Mouse (Mus musculus) left cerebral cortex, adult 11 months (tissue): ENCODE results near the gene AI661453.

Source experiments
- DNase-seq: peaks from one replicate; pipeline ENCODE4 v3.0.0; 2022; ENCODE audit warnings: low spot score

The AI661453 gene

DNA sequence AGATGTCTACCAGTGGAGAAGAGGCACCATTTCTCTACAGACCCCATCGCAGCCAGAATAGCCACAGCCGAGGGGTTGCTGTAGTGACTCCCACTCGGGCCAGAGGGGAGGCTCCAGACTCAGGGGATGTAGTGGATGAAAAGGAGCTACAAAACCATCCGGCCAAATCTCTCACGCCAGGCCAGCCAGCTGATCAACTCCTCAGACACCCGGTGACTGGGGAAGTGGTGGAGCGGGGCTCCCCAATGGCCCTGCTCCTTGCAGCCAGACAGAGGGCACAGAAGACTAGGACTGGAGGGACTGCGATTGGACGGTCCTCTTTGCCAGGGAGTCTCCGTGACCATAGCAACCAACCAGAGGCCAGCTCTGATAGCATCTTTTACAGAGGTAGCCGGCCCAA, 31.2 kb downstream of the AI661453 start:
- no peak for DNase-seq

GRCm38 (mm10) chr17:47468063-47468462, 31.6 kb downstream of the AI661453 start:
- DNase-seq: no peak

DNA sequence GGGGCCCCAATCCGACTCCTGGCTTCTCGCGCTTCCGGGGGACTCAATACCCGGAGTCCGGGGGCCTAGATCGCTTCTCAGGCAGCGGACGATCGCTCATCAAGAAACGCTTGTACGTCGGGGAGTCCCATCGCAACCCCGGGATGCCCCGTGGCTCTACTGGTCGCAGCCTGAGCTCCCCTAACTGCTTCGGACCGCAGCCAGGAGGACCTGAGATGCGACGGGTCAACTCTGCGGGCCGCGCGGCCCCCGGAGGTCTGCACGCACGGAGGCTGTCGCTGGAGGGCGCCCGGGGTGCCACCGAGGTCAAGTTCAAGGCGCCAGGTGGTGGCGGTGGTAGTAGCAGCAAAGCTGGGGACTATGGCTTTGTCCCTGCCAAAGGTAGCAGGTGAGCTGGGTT, 32.1 kb downstream of the AI661453 start:
- no peak for DNase-seq

DNA sequence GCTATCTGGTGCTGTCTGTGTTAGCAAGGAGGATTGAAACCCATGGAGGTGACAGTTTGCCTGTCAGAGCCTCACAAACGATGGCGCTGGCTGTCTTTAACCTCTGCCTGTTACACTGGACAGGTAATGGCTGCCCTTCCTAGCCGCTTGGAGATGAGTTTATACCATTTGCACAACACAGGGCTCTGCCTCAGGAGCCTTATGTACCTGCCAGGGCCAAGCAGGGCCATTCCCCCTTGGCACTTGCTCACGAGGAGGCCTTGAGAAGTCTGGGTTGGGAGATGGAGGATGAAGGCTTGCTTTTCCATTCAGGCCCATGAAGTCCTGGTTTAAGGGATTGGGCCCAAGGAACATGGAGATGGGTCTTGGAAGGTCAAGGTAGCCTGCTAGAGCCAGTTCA, 33.2 kb downstream of the AI661453 start:
- DNase-seq: no peak

DNA sequence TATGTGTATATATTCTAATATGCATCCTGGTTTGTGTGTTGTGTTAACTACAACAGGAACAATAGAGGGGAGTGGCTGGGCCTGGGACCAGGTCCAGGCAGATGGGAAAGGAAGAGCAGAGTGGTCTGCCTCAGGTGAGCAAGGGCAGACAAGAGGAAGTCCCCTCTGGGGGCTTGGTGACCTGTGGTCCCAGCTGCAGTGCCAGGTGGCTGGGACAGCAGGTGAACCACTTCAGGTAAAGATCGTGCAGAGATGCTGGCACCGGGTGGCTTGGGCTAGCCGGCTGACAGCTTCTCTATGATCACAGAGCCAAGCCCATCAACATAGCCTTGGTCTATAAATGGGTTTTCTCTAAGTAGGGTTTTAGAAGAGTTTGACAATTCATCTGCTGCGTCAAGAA, 33.7 kb downstream of the AI661453 start:
- no peak for DNase-seq

GRCm38 (mm10) chr17:47470686-47471085, 34.3 kb downstream of the AI661453 start:
- no peak for DNase-seq

DNA sequence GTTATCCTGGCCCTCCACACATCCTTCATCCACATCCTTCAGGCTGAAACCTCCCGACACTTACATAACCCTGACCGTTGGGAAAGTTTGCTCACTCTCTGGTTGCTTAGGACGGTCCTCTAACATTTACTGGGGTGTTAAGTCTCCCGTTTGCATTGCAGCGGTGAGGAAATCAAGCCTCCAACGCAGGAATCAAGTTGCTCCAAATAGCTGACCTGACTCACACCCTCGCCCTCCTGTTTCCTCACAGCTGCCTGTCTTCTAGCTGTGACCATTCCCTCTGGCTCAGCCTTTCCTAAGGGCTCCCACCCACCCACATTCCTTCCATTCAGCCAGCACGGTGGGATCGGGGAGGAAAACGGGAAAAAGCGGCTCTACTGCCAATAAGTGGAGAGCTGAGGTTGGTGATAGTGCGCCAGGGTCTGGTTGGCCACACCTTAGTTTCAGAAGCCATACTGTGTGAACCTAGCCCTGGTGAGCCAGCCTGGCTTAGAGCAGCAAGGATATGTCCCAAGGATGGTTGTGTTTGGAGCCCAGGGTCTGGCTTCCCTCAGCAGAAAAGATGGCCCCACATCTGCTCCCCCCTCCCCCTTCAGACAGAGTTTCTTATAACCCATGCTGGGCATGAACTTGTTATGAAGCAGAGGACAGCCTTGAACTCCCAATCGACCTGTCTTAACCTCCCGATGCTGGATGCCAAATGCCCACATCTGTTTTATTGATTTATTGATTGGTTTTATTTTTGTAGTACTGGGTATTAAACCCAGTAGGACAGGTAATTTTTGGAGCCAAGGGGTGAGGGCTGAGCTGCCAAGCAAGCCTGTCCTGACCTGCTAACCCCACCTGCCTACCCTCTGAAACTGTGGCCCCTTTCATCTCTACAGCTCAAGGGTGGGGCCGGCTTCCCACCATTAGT, 36.3 kb downstream of the AI661453 start:
- DNase-seq: no peak

- no peak for DNase-seq
These were observed 37.1 kb downstream of the AI661453 start for GRCm38 (mm10) chr17:47473434-47473974.

DNA sequence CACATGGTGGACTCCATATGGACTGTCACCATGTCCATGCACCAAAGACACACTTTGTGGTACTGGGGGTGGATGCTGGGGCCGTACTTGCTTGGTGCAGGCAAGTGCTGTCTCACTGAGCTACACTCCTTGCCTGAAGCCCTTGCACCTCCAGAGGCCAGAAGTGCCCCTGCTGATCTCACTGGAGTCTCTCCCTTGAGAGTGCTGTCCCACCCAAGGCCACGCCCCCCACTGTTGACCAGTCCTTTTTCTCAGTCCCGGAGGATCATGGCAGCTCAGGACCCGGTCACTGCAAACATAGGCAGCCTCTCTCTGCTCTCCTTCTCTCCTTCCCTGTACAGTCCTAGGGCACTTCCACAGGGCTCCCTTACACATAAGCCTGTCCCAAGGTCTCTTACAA, 37.8 kb downstream of the AI661453 start:
- DNase-seq: no peak

DNA sequence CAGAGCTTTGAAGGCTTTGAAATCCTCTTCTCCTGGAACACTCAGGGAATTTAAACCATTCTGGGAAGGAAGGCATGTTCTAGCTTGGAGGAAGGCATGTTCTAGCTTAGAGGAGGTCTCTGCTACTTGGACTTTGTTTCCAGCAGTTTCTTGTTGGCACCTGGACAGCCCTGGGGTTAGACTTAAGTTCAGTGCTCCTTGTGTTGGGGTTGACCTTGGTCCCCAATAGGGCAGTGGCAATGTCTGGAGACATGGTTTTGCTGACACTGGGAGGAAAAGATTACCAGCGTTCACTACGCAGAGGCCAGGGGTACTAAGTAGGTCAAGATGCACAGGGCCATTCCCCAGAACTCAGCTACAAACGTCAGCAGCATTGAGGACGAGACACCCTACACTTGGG, 38.8 kb downstream of the AI661453 start:
- DNase-seq: no peak

DNA sequence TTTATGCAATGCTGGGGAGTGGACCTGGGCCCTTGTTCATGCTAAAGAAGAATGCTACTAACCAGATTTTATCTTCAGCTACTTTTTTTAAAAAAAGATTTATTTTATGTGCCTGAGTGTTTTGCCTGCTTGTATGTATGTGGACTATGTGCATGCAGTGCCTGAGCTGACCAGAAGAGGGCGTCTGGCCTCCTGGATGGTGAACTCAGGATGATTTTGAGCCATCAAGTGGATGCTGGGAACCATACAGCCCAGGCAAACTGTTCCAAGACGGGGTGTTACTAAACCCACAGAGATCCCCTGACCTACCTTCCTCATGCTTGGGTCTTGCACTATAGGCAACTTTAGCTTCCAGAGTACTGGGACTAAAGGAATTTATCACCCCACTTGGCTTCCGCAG, 39.3 kb downstream of the AI661453 start:
- no peak for DNase-seq

GRCm38 (mm10) chr17:47479887-47480286, 43.5 kb downstream of the AI661453 start:
- no peak for DNase-seq

DNA sequence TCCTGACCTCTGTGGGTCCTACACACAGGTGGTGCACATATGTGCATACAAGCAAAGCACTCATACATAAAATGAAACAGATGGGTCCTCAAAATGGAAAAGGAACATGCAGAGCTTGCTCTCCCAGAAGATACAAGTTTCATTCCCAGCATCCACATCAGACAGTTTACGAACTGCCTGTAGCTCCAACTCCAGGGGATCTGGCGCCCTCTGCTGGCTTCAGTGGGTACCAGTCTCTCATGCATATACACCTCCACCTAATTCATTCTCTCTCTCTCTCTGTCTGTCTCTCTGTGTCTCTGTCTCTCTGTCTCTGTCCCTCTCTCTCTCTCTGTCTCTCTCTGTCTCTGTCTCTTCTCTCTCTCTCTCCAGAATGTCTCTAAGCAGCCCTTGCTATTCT, 46.0 kb downstream of the AI661453 start:
- DNase-seq: no peak

GRCm38 (mm10) chr17:47484241-47484921, 48.0 kb downstream of the AI661453 start:
- no peak for DNase-seq

GRCm38 (mm10) chr17:47484993-47485392, 48.6 kb downstream of the AI661453 start:
- no peak for DNase-seq

DNA sequence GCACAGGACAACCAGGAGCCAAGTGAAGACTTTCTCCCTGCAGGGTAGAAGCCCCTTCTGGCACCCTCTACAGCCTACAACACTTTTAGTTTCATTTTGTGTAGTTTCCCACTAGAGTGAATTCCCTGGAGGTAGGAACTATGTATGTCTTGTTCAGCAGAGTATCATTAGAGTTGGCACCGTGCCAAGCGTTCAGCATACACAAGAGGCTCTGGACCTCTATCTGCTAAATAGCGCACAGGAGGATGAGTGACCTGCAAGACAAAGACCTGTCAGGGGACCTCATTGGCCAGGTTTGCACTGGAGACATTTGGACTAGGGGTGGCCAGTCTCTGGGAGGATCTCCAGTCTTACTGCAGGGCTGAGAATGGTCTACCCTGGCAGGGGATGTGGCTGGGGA, 49.4 kb downstream of the AI661453 start:
- no peak for DNase-seq

- no peak for DNase-seq
These were observed 54.4 kb downstream of the AI661453 start for GRCm38 (mm10) chr17:47490791-47491190.

DNA sequence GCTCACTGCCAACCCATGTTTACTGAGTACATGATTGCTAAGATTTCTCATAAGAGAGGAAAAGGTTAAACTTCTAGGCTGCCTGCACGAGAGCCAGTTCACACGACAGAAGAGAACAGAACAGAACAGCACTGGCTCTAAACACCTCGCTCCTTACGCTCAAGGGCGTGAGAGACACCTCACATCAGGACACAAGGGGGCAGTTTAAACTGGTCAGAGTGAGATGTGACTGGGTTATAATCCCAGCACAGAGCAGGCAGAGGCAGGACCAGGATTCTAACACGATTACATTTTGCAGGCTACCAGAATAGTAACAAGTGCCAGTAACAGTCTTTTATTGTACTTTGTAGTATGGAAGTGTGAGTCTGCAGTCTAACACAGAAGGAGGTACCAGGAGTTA, 56.3 kb downstream of the AI661453 start:
- no peak for DNase-seq

DNA sequence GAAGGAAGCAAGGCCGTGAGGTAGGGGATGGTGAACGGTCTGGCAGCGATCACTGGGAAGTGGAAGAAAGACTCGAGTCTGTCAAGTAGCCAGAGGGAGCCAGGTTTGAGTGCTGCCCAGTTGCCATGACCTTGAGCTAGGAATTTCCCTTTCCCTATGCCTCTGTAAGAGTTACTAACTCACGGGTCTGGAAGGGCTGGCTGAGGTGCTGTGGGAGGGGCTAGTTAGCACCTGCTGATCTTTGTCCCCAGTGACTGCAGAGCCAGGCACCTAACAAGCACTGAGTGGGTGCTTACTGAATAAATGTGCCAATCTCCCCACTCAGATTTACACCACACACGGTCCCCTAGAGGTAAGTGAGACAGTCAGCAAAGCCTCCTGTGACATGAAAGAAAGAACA, 57.2 kb downstream of the AI661453 start:
- no peak for DNase-seq

DNA sequence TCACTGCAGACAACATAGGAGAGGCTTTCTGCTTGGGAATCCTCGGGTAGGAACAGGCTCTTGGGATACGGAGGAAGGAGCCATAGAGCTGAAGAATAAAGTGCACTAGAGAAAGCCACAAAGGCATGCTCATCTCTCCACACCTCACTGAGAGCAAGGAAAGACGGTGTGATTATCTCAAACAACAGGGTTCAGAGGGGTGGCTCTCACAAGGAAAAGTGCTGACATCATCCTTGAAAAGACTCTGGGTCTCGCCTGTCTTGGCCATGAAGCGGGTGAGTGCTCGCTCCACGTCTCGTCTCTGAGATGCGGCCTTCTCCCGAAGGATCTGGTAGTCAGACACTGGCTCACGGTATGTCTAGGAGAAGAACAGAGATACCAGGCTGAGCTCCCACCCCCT, 57.7 kb downstream of the AI661453 start:
- DNase-seq: no peak

DNA sequence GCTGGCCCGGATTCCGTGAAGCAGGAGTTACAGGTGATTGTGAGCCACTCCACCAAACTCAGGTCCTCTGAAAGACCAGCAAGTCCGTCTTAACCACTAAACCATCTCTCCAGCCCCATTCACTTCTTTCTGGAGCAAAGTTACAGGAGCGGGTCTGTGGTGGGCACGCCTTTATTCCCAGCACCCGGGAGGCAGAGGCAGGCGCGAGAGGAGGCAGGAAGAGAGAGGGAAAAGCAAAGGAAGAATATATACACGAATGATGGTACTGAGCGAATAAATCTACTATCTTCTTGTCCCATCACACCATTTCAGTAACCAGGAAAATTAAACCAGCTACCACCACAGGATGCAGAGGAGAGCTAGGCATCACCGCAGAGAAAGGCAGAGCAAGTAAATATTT, 65.1 kb downstream of the AI661453 start:
- DNase-seq: no peak

DNA sequence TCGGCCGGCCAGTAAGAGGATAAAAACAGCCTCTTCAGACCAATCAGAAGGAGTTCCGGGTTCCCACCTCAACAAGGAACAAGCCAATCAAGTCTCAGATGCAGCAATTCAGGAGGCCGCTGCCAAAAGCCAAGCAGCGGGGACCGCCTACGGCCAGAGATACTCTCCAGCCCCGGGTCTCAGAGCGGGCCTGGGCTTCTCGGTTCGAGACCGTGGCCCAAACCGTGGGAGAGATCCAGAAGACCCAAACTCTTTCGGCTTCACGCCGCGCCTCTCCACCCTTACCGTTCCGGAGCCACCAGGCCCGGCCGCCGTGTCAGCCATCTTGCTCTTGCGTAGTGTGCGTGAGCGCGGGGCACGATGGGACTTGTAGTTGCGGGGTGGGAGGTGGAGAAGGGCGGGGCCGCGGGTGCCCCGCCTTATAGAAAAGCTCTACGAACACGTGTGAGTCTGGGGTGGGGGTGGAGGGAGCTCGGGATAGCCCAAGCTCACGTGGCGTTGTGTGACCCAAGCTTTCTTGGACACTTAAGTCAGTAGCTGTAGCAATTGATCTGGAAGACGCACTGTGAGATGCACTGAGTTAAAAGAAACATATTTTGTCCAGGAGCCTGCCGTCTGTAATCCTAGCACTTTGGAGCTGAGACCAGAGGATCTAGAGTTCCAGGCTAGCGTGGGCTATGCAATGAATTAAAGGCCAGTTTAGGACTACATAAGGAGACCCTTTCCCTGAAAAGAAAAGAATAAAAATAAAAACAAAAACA, 65.7 kb downstream of the AI661453 start, which contains the start of gene Taf8:
Taf8 (minus strand) TSS at position 347 of the 761 bp plus-strand sequence.
- peak; percentile 89 for DNase-seq
